Mouse (Mus musculus): ENCODE measurements at regions not wholly inside any gene's neighbourhood (a gene's known extent, or its start where the extent isn't known, plus 50 kb on each side); places are given as distances from the start of the nearest gene placed in this dataset.
A peak's percentile ranks its signal among the peaks of the same experiment; 100 is the strongest.

DNA sequence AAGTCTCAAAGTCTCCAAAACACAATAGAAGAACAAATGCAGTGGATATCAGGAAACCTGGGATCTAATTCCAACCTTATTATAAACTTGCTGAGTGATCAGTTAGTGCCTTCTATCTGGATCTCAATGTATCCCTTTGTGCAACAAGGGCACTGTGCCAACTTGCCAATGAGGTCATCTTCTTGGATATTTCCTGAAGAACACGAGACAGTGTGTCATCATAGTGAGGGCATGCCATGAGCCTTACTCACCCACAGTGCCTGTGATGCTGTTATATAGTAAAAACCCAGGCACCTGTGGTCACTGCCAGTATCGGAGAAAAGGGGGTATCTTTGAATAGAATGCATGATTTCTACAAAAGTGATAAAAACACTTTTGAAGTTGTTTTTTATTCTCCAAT, 60.2 kb upstream of the Cd34 start:
- DNase-seq (ENCODE audit: low spot score) = peak; percentile 31

DNA sequence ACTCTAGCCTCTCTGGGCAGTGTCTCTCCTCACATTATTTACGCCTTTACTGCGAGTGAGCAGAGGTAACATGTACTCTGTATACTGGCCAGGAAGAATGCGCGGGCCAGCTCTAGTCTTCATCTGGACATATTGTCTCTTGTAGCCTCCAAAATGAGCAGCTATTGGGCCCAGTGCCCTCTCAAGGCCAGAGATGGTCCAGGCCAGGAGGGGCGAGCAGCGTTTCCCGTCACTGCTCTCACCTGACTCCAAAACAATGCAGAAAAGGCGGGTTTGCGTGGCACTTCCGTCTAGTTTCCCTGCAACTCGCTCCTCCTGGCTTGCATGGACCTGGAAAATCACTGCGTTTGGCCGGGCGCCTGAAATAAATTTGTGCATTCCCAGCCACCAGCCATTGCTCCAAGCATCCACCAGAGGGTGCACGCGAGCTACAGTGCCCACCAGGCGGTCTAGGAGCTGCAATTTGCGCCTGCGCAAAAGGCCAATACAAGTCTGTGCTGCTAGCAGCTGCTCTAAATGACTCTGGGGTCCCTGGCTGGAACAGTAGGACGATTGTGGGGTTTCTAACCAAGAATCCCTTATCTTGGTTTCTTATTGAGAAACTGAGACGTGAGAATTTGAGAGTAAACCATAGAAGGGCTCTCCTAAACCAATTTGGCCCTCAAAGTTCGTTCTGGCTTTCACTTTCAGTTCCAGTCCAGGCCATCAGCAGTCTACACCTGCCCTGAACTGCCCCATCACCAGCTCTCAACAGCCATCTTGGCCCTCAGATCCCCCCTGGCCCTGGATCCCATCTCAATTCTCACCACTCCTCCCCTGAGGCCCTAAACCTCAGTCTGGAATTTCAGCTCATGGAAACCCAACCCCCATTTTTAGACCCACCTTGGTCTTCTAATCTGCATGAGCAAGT, 59.0 kb upstream of the Cd34 start:
- DNase-seq (ENCODE audit: low spot score) = peak; percentile 97

DNA sequence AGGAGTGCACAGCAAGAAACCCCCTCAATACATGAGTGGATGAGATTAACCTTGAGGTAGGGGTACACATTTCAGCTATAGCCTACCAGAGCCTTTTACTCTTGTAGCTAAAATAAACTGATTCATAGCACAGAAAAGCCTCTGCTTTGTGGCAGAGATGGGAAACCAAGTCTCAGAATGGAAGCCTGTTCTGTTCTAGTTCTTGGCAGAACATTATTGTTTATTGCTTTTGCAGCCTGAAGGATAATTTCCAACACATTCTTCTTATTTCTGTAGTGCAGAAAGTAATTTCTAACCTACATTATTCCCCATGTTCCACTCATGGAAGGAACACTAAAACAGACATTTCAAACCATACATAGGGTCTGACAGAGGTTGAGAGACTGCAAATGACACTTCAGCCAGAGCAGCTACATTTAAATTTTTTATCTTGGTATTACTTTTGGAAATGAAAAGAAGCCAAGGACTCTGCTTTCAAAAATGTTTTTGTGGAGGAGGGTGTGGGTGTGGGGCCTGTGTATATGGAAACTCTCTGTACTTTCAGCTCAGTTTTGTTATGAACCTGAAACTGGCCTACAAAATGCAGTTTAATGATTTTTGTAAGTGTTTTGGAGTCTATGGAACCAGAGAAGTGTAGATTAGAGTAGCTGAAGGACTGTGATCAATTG, 56.9 kb upstream of the Cd34 start:
- DNase-seq (ENCODE audit: low spot score) = no peak

DNA sequence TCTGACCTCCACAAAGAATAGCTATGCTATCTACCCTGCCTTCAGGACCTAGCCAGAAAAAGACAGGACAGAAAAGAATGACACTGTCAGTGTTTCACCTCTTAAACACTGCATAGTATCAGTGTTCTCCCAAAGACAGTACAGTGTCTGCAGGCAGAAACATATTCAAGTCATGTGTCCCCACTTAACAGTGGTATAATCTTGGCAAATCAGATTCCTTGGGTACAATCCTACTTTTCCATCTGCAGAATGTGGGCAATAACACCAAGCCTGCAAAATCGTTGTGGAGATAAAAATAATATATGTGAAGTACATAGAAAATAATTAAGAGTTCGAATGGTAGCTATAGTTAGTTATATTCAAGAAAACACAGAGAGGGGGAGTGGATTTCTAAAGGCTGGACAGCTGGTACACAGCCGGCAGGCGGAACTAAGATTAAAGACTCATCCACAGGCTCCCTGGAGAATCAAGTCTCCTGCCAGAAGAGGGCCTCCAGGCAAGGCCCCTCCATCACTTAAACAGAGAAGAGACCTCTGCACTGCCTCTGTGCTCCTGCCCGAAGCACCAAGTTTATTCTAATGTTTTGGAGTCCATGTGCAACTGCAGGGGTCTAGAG, 53.4 kb upstream of the Cd34 start:
- no peak for DNase-seq (ENCODE audit: low spot score)

DNA sequence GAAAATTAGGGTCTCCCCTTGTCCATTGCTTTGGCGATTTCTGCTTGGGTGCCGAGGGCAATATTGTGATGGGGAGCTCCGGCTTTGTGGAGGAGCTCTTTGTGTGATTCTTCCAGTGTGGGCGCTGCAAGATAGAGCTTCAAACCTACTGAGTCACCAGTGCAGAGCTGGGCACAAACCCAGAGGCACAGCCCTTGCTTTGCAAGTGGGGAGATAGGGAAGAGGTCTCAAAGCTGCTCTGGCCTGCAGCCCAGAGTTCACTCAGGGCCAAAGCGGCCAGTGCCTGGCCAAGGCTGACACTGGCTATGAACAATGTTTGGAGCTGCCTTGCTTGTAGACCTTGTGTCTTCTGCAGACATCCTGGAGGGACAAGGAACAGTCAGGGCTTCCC, 52.9 kb upstream of the Cd34 start:
- DNase-seq (ENCODE audit: low spot score) = peak; percentile 69

Measured in urinary bladder, postnatal 25 days (tissue).